Mouse (Mus musculus) cerebellum, adult 2 months (tissue): ENCODE measurements at regions not wholly inside any gene's neighbourhood (a gene's known extent, or its start where the extent isn't known, plus 50 kb on each side); places are given as distances from the start of the nearest gene placed in this dataset.

Source experiments
- CTCF ChIP-seq: fragments of 200-500 bp; IDR thresholded peaks from 2 replicates; pipeline ENCODE4 v1.5.1; 2011; ENCODE audit warnings: low read depth, mild to moderate bottlenecking, control low read depth, low read length, moderate library complexity, borderline replicate concordance; ENCODE audit not compliant: insufficient read depth
- POLR2A ChIP-seq: fragments of 200-500 bp; IDR thresholded peaks from 2 replicates; pipeline ENCODE4 v1.6.1; 2011; ENCODE audit warnings: low read length, control low read depth, borderline replicate concordance; ENCODE audit not compliant: insufficient read depth

GRCm38 (mm10) chr13:25402691-25403090, 132.4 kb upstream of the Nrsn1 start:
- TF ChIP-seq CTCF (no peak), POLR2A (no peak)
